Mouse (Mus musculus) left cerebral cortex, adult 2 months (tissue): ENCODE measurements around the gene Rhod. TPM values are rescaled to one million over a fixed set of nuclear protein-coding genes. Genes with fewer than 3 reads are reported as not detected.

Source experiments
- DNase-seq, 2 experiments: peaks; one replicate each; pipeline ENCODE4 v3.0.0; 2021 to 2022; ENCODE audit warnings: low spot score in 2 of 2, mixed read lengths in 1 of 2; ENCODE audit errors: extremely low spot score in 1 of 2
- H3K27ac ChIP-seq: fragments of 200-600 bp; 2 replicates; pipeline ENCODE4 v1.8.1; 2022
- H3K4me3 ChIP-seq: fragments of 200-600 bp; 2 replicates; pipeline ENCODE4 v1.8.1; 2022
- CTCF ChIP-seq: fragments of 200-600 bp; IDR thresholded peaks from 2 replicates; pipeline ENCODE4 v1.8.1; 2022; ENCODE audit warnings: antibody characterized with exemption, mild to moderate bottlenecking, moderate library complexity
- intact Hi-C: fragments of 180-260 bp; cut with DNase I; formaldehyde crosslinking; loops from one replicate; pipeline ENCODE4 v1.15.1; 2025
- total RNA-seq, 2 experiments: library from RNA; stranded (reverse); gene quantifications; 2 replicates each; pipeline ENCODE4 v1.2.3; 2021

Rhod gene
- total RNA-seq, 2 experiments from 2014 or later, result 0.75 to 1.2 TPM

GRCm38 (mm10) chr19:4423021-4423420 is 16.2 kb downstream of the Rhod start:
- Histone ChIP-seq H3K27ac (no peak overlapping the region), H3K4me3 (no peak overlapping the region)

DNA sequence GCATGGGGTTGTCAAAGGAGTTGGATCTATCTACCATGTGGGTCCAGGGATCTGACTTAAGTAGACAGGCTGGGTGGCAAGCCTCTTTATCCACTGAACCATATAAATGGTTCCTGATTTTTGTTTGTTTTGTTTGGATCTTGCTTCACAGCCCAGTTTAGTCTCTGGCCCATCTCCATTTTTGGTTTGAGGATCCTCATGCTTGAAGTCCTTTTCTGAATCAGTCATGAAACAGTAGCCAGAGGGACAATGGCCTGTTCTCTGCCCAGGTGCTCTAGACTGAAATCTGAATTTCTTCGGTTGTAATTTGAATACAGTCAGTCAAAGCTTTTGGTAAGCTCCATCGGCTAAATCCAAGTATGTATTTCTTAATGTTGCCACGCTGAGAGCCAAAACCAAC is 16.7 kb downstream of the Rhod start:
- no peak overlapping the region for H3K4me3 ChIP-seq
- intact Hi-C loops, result no loop called here
- H3K27ac ChIP-seq, result no peak overlapping the region
- TF ChIP-seq CTCF, result no peak
- DNase-seq, result no peak

More at GRCm38 (mm10) chr19:4423021-4423420, 16.2 kb downstream of the Rhod start:
- intact Hi-C loops, result no loop called here
- no peak for TF ChIP-seq CTCF
- DNase-seq, result no peak

GRCm38 (mm10) chr19:4420153-4420910 is 18.9 kb downstream of the Rhod start:
- DNase-seq, result no peak
- no peak overlapping the region for H3K27ac ChIP-seq
- H3K4me3 ChIP-seq, result no peak overlapping the region
- intact Hi-C loops, result no loop called here
- no peak for TF ChIP-seq CTCF

DNA sequence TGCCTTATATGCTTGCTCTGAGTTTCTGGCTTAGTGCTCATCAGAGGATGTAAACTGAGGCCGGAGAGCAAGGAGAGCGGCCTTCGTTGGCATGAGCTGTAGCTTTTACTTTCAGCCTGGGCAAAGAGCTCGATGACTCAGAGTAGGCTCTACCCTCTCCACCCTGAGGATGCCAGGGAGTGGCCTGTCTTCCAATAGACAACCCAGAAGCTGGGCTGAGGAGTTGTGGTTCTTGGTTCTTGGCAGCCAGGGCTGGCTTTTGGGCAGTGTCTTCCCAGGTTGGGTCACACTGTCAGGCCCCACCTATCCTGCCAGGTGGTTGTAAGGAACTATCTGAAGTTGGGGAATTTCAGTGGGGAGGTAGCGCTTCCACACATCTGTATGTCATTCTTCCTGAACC is 19.5 kb downstream of the Rhod start:
- intact Hi-C loops, result loop anchor here (10.0 kb wide), 1 partner anchor 165 kb away; no protein-coding TSS in a partner anchor
- Histone ChIP-seq H3K4me3 (no peak overlapping the region), H3K27ac (no peak overlapping the region)
- no peak for TF ChIP-seq CTCF
- DNase-seq, result no peak

GRCm38 (mm10) chr19:4417713-4418112 is 21.5 kb downstream of the Rhod start:
- no peak for DNase-seq
- Histone ChIP-seq H3K4me3 (no peak overlapping the region), H3K27ac (no peak overlapping the region)
- intact Hi-C loops, result loop anchor here (10.0 kb wide), 1 partner anchor 163 kb away; no protein-coding TSS in a partner anchor
- TF ChIP-seq CTCF, result no peak

- no peak overlapping the region for H3K4me3 ChIP-seq
- no peak overlapping the region for H3K27ac ChIP-seq
- TF ChIP-seq CTCF, result peak; percentile 72
- intact Hi-C loops, result loop anchor here (10.0 kb wide), 1 partner anchor 162 kb away; no protein-coding TSS in a partner anchor
- peak; percentile 27 to 64 for DNase-seq
Observed at GRCm38 (mm10) chr19:4417183-4417582, 22.0 kb downstream of the Rhod start.

GRCm38 (mm10) chr19:4414631-4415030 is 24.6 kb downstream of the Rhod start:
- no peak overlapping the region for H3K4me3 ChIP-seq
- H3K27ac ChIP-seq, result no peak overlapping the region
- intact Hi-C loops, result loop anchor here (10.0 kb wide), 1 partner anchor 160 kb away; no protein-coding TSS in a partner anchor
- no peak for TF ChIP-seq CTCF
- no peak for DNase-seq

GRCm38 (mm10) chr19:4409062-4409461 is 30.2 kb downstream of the Rhod start:
- H3K4me3 ChIP-seq, result no peak overlapping the region
- TF ChIP-seq CTCF, result no peak
- no peak overlapping the region for H3K27ac ChIP-seq
- intact Hi-C loops, result no loop called here
- DNase-seq, result no peak

DNA sequence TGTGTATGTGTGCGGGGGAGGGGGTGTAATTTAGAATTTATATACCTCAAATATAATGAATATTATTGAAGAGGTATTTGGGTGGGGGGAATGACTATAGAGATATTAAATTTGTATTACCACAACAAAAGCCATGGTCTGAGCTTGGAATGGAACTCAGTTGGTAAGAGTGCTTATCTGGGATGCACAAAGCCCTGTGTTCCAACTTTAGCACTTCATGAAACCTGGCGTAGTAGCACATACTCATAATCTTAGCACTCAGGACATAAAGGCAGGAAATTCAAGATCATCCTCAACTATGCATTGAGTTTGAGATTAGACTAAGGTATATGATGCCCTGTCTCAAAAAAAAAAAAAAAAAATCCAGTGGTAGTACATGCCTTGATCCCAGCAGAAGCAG is 34.4 kb downstream of the Rhod start:
- Histone ChIP-seq H3K27ac (no peak overlapping the region), H3K4me3 (no peak overlapping the region)
- DNase-seq, result no peak
- TF ChIP-seq CTCF, result no peak
- intact Hi-C loops, result no loop called here

GRCm38 (mm10) chr19:4398959-4399358 is 40.3 kb downstream of the Rhod start:
- H3K4me3 ChIP-seq, result no peak overlapping the region
- H3K27ac ChIP-seq, result no peak overlapping the region
- intact Hi-C loops, result loop anchor here (5.0 kb wide), 1 partner anchor 78 kb away; the partner anchor contains the start of gene Syt12
- no peak for DNase-seq
- TF ChIP-seq CTCF, result no peak

DNA sequence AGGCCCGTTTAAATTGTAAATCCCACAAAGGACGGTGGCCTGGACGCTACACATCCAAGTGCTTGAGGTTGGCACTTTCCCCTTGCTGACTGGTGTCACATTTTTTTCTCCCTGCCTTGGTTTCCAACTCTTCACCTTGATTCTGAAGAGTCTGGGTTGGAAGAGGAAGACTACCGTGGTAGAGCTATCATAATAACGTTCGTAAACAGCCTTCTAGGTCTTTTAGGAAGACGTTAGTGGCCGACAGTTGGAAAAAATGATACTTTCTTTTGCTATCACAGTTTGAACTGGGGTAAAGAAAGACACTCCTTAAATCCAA is 40.6 kb downstream of the Rhod start:
- H3K4me3 ChIP-seq, result peak overlapping the region; percentile 100
- H3K27ac ChIP-seq, result peak overlapping the region; percentile 91
- no peak for TF ChIP-seq CTCF
- DNase-seq, result no peak
- intact Hi-C loops, result loop anchor here (5.0 kb wide), 1 partner anchor 79 kb away; the partner anchor contains the start of gene Syt12

DNA sequence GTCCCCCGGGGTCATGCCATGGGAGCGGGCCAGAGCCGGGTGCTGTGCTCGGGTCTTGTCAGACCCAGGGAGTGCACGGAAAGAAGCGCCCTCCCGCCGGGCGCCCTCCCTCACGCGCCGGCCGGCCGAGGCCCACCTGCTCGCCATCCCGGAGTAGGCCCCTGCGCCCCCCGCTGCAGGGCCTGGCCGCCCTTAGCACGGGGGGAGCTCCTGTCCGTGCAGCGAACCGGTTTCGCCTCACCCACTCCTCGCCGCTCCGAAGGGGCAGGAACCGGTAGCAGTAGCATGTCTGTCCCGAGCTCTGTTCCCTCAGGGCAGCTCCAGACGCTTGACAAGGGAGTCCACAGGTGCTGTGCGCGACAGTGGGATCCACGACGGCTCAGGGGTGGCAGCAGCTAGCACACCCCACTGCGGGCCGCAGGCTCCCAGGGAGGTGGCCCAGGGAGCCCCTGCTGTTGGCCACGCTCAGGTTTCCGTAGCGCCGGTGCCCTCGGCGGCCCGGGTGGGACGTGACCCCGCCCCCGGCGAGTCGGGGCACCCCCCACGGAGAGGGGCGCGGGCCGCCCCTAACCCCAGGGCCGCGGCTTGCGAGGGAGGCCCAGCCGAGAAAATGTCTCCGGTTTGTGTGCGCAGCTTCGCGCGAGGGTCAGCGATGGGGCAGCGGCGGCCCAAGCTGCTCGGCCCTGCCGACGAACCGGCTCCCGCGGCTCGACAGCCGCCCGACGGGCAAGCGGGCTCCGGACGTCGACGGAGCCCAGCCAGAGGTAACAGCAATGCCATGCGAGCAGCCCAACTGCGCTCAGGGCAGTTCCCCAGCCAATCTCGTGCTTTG is 41.2 kb downstream of the Rhod start, which contains the start of gene Kdm2a:
TSS of gene Kdm2a (minus strand) at position 488 of the 832 bp plus-strand sequence.
- Histone ChIP-seq H3K4me3 (peak within 1 kb of the TSS; percentile 100), H3K27ac (peak within 1 kb of the TSS; percentile 91)
- intact Hi-C loops, result loop anchor here (1.0 to 5.0 kb wide), 2 partner anchors 65 to 79 kb away; partner anchors contain the start of gene Syt12
- peak; percentile 48 to 51 for DNase-seq
- no peak for TF ChIP-seq CTCF
